Mouse (Mus musculus) heart, adult 2 months (tissue): ENCODE results near the gene Erc2.

Experiments
- CTCF ChIP-seq: fragments of 200-600 bp; IDR thresholded peaks from 2 replicates; pipeline ENCODE4 v1.8.1; 2022; ENCODE audit warnings: antibody characterized with exemption, mild to moderate bottlenecking, moderate library complexity
- POLR2A ChIP-seq: fragments of 200-500 bp; IDR thresholded peaks from 2 replicates; pipeline ENCODE4 v1.6.1; 2011; ENCODE audit warnings: mild to moderate bottlenecking, low read depth, low read length, control low read depth; ENCODE audit not compliant: insufficient read depth

GRCm38 (mm10) chr14:27840120-27840519 is 217.9 kb downstream of the Erc2 start:
- TF ChIP-seq POLR2A (no peak), CTCF (no peak)
